Mouse (Mus musculus) hindbrain, embryonic 11.5 days (tissue): ENCODE measurements at regions not wholly inside any gene's neighbourhood (a gene's known extent, or its start where the extent isn't known, plus 50 kb on each side); places are given as distances from the start of the nearest gene placed in this dataset.

Experiments used
- ATAC-seq: fragments of 200-750 bp; cut with Nextera tagmentation; 2 replicates; pipeline ENCODE4 v1.8.0; 2017; ENCODE audit warnings: mild to moderate bottlenecking, moderate TSS enrichment, moderate library complexity; ENCODE audit not compliant: low FRiP score
- DNase-seq: peaks from one replicate; pipeline ENCODE4 v3.0.0-alpha.2; 2015; ENCODE audit warnings: low spot score
- H3K27ac ChIP-seq: fragments of 300-500 bp; sonication (generic); 2 replicates; pipeline ENCODE4 v1.5.1; 2014; ENCODE audit warnings: mild to moderate bottlenecking, low read depth, low read length
- H3K27me3 ChIP-seq: fragments of 300-500 bp; sonication (generic); 2 replicates; pipeline ENCODE4 v1.6.1; 2014; ENCODE audit warnings: mild to moderate bottlenecking, low read length, moderate library complexity, mixed read lengths; ENCODE audit not compliant: control insufficient read depth, insufficient read depth
- H3K36me3 ChIP-seq: fragments of 300-500 bp; sonication (generic); 2 replicates; pipeline ENCODE4 v1.6.1; 2014; ENCODE audit warnings: mild to moderate bottlenecking, low read length, moderate library complexity, mixed read lengths; ENCODE audit not compliant: control insufficient read depth, insufficient read depth
- H3K4me1 ChIP-seq: fragments of 300-500 bp; sonication (generic); replicated peaks from 2 replicates; pipeline ENCODE4 v1.6.1; 2014; ENCODE audit warnings: low read length, mixed read lengths; ENCODE audit not compliant: control insufficient read depth, insufficient read depth
- H3K4me2 ChIP-seq: fragments of 300-500 bp; sonication (generic); replicated peaks from 2 replicates; pipeline ENCODE4 v1.6.1; 2014; ENCODE audit warnings: mild to moderate bottlenecking, low read depth, low read length
- H3K4me3 ChIP-seq: fragments of 300-500 bp; sonication (generic); 2 replicates; pipeline ENCODE4 v1.5.1; 2014; ENCODE audit warnings: low read depth, low read length
- H3K9ac ChIP-seq: fragments of 300-500 bp; sonication (generic); 2 replicates; pipeline ENCODE4 v1.6.1; 2014; ENCODE audit warnings: low read depth, low read length
- H3K9me3 ChIP-seq: fragments of 300-500 bp; sonication (generic); 2 replicates; pipeline ENCODE4 v1.6.1; 2016; ENCODE audit warnings: low read length; ENCODE audit not compliant: control insufficient read depth
- WGBS: fragments of 180-500 bp; shearing (Covaris S2); extraction: QIAGEN DNeasy Blood & Tissue Kit; methylation state at CpG from one replicate; pipeline ENCODE4 v1.1.7; 2014; 5-methylcytosine and 5-hydroxymethylcytosine counted together

GRCm38 (mm10) chr14:114001377-114001776 is 687.0 kb downstream of the Tpm3-rs7 start:
- H3K27me3 ChIP-seq, result no peaks in the 10 kb centered on the region
- H3K4me2 ChIP-seq, result no peak overlapping the region
- ATAC-seq (no peak), DNase-seq (no peak)
- H3K27ac ChIP-seq, result no peak overlapping the region
- H3K9ac ChIP-seq, result no peak overlapping the region
- no peak overlapping the region for H3K4me3 ChIP-seq
- no peaks in the 10 kb centered on the region for H3K9me3 ChIP-seq
- H3K36me3 ChIP-seq, result no peaks in the 10 kb centered on the region
- 80% methylated on average over 3 of the region's 3 CpGs for WGBS
- H3K4me1 ChIP-seq, result no peaks in the 10 kb centered on the region

DNA sequence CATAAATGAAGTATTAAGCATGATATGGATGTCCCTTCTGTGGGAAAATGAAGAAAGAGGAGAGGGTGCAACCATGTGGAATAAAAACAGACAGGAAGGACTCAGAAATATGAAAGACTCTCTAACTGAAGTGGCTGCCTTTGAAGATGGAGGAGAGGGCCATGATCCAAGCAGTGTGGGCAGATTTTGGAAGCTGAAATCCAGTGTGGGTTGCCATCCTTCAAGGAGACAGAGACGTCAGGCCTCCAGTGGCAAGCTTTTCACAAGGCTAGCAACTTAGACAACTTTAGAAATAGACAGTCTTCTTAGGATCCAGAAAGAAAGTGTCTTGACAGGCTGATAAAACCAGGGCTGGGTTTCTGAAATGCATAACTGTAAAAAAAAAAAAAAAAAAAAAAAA is 688.0 kb downstream of the Tpm3-rs7 start:
- Histone ChIP-seq H3K27ac (no peak overlapping the region), H3K9ac (no peak overlapping the region), H3K4me1 (no peaks in the 10 kb centered on the region), H3K27me3 (no peaks in the 10 kb centered on the region), H3K4me3 (no peak overlapping the region), H3K36me3 (no peaks in the 10 kb centered on the region), H3K9me3 (no peaks in the 10 kb centered on the region), H3K4me2 (no peak overlapping the region)
- no peak for ATAC-seq
- WGBS, result 85% methylated on average over 1 of the region's 1 CpGs
- no peak for DNase-seq

DNA sequence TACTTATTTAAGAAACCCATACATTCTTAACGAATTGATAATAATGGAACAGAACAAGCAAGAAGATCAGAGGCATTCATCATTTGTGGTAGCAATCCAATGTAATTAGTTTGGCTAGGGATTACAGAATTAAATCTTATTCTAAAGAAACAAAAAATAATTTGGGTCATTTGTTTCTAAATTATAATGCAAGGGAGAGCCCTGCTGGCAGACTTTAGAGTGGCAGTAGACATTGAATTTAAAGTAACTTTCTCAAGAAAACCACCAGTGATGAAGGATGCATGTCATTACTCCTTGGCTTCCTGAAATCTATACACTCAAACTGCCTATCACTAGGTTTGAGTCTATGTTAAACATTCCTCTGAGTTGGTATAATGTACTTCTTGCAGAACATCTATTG is 722.7 kb downstream of the Tpm3-rs7 start:
- Histone ChIP-seq H3K27ac (no peak overlapping the region), H3K9me3 (no peaks in the 10 kb centered on the region), H3K4me1 (no peaks in the 10 kb centered on the region), H3K36me3 (no peaks in the 10 kb centered on the region), H3K9ac (no peak overlapping the region), H3K4me3 (no peak overlapping the region), H3K4me2 (no peak overlapping the region), H3K27me3 (no peaks in the 10 kb centered on the region)
- DNase-seq (no peak), ATAC-seq (no peak)
- 87% methylated on average over 1 of the region's 1 CpGs for WGBS

- Histone ChIP-seq H3K9ac (no peak overlapping the region), H3K27ac (no peak overlapping the region), H3K4me2 (no peak overlapping the region), H3K4me1 (no peaks in the 10 kb centered on the region), H3K36me3 (no peaks in the 10 kb centered on the region), H3K9me3 (no peaks in the 10 kb centered on the region), H3K27me3 (no peaks in the 10 kb centered on the region), H3K4me3 (no peak overlapping the region)
- DNase-seq, result no peak
- no peak for ATAC-seq
- WGBS, result 53% methylated on average over 3 of the region's 3 CpGs
Measured at GRCm38 (mm10) chr14:114038611-114039312, 724.4 kb downstream of the Tpm3-rs7 start.

DNA sequence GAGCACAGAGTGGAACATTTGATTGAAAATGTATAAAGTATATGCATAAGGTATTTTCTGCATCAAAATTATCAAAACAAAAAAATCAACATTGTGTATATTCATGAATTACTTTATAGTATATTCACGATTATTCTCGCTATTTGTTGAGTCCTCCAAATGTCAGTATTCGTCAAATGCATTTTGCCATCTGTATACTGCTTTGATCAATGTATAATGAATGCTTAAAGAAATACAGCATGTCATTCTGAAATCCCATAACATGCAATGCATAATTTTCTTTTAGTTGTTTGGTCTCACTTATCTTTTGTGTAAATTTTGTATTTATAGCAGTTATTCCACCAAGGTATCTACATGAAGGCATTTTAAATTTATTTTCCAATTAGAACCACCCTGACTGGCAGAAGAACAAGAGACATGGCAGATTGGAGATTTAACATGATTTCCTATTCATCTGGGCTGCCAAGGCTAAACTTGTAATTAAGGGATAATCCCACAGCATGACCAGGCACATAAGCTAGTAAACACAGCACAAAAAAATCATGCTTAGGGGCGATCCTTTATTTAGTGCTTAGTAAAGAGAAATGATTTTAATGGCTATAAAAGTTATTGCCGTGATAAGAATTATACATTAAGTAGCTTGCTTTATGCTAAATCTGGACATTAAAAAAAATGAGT is 739.3 kb downstream of the Tpm3-rs7 start:
- Histone ChIP-seq H3K4me2 (no peak overlapping the region), H3K4me3 (no peak overlapping the region), H3K27me3 (no peaks in the 10 kb centered on the region), H3K4me1 (no peaks in the 10 kb centered on the region), H3K27ac (no peak overlapping the region), H3K9ac (no peak overlapping the region), H3K36me3 (no peaks in the 10 kb centered on the region), H3K9me3 (no peaks in the 10 kb centered on the region)
- 92% methylated on average over 5 of the region's 5 CpGs for WGBS
- no peak for ATAC-seq
- DNase-seq, result no peak

DNA sequence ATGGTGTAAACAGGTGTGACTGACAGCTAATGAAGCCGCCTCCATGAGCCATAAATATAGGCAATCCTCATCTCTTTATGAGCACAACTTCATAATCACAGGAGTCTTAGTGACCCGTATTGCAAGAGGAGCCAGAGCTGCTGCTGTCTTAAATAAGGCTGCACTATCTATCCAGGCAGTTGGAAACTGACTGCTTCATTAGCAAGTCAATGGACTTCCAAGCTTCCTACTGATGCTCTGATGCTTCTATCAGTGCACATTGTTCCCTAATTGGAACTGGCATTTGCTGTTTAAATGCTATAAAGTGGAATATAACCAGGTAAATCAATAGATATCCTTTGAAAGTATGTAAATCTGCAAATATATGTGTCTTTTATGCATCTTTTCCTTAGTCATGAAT is 746.9 kb downstream of the Tpm3-rs7 start:
- Histone ChIP-seq H3K27me3 (no peaks in the 10 kb centered on the region), H3K9me3 (no peaks in the 10 kb centered on the region), H3K27ac (no peak overlapping the region), H3K36me3 (no peaks in the 10 kb centered on the region), H3K4me3 (no peak overlapping the region), H3K9ac (no peak overlapping the region), H3K4me1 (no peaks in the 10 kb centered on the region), H3K4me2 (no peak overlapping the region)
- DNase-seq, result no peak
- ATAC-seq, result no peak
- 49% methylated on average over 2 of the region's 2 CpGs for WGBS

- Histone ChIP-seq H3K4me1 (no peaks in the 10 kb centered on the region), H3K36me3 (no peaks in the 10 kb centered on the region), H3K4me2 (no peak overlapping the region), H3K9ac (no peak overlapping the region), H3K27me3 (no peaks in the 10 kb centered on the region), H3K27ac (no peak overlapping the region), H3K4me3 (no peak overlapping the region), H3K9me3 (no peaks in the 10 kb centered on the region)
- 20% methylated on average over 4 of the region's 4 CpGs for WGBS
- ATAC-seq, result peak; percentile 40; the same call in 1 of the 2 replicates
- DNase-seq, result peak; percentile 20
Measured at GRCm38 (mm10) chr14:114062582-114062981, 748.2 kb downstream of the Tpm3-rs7 start.

GRCm38 (mm10) chr14:114073236-114073635 is 758.8 kb downstream of the Tpm3-rs7 start:
- Histone ChIP-seq H3K36me3 (no peaks in the 10 kb centered on the region), H3K27me3 (no peaks in the 10 kb centered on the region), H3K4me2 (no peak overlapping the region), H3K4me3 (no peak overlapping the region), H3K9me3 (no peaks in the 10 kb centered on the region), H3K27ac (no peak overlapping the region), H3K4me1 (no peaks in the 10 kb centered on the region), H3K9ac (no peak overlapping the region)
- no peak for DNase-seq
- 86% methylated on average over 2 of the region's 2 CpGs for WGBS
- no peak for ATAC-seq

DNA sequence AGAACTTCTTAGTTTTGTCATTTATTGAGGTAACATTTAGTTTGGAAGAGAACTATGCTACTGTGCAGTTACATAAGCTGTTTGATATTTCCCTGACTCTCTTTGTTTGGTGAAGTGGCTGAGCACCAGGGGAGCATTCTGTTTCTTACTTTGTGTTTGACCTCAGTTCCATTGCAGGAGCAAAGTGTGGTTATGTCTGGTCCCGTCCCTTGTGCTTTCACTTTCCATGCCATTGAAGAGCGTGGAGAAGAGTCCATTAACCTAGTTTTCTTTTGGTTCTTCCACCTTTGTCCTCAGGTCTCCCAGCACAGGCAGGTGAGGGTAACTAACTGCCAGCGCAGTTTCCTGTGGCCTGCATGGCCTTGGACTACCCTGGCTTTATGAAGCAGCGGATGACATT is 759.6 kb downstream of the Tpm3-rs7 start:
- 79% methylated on average over 4 of the region's 4 CpGs for WGBS
- DNase-seq, result no peak
- no peak overlapping the region for H3K27ac ChIP-seq

More for the DNA sequence above, 759.6 kb downstream of the Tpm3-rs7 start:
- Histone ChIP-seq H3K36me3 (no peaks in the 10 kb centered on the region), H3K4me3 (no peak overlapping the region), H3K27me3 (no peaks in the 10 kb centered on the region), H3K4me2 (no peak overlapping the region), H3K9me3 (no peaks in the 10 kb centered on the region), H3K9ac (no peak overlapping the region), H3K4me1 (no peaks in the 10 kb centered on the region)
- ATAC-seq, result no peak
